Mouse (Mus musculus): ENCODE data around the gene Btbd11. TPM values are rescaled to one million over a fixed set of nuclear protein-coding genes. Genes with fewer than 3 reads are reported as not detected.

Gene Btbd11
- polyA plus RNA-seq, 1 experiment from 2014 or later = 6.5 TPM

- Histone ChIP-seq H3K9me3 (ENCODE audit: control insufficient read depth, low read length) (no peaks in the 10 kb centered on the region), H3K27ac (ENCODE audit: low read depth, low read length) (no peak overlapping the region), H3K4me1 (replicated peaks; ENCODE audit: control insufficient read depth, insufficient read depth, low read length) (no peaks in the 10 kb centered on the region), H3K9ac (ENCODE audit: low read length) (no peak overlapping the region), H3K27me3 (ENCODE audit: control insufficient read depth, insufficient read depth, low read length) (no peaks in the 10 kb centered on the region), H3K4me2 (ENCODE audit: low read depth, low read length, severe bottlenecking) (no peak overlapping the region), H3K36me3 (ENCODE audit: control insufficient read depth, insufficient read depth, low read length) (no peaks in the 10 kb centered on the region), H3K4me3 (ENCODE audit: low read depth, low read length) (no peak overlapping the region)
- DNase-seq (ENCODE audit: low spot score) (no peak), ATAC-seq (replicated peaks; ENCODE audit: low FRiP score) (no peak)
- WGBS = 79% methylated on average over 9 of the region's 9 CpGs
Observed at GRCm38 (mm10) chr10:85475642-85476345, 89.2 kb downstream of the Btbd11 start.

- Histone ChIP-seq H3K9ac (ENCODE audit: low read length) (no peak overlapping the region), H3K4me2 (ENCODE audit: low read depth, low read length, severe bottlenecking) (no peak overlapping the region), H3K27ac (ENCODE audit: low read depth, low read length) (no peak overlapping the region), H3K4me3 (ENCODE audit: low read depth, low read length) (no peak overlapping the region), H3K9me3 (ENCODE audit: control insufficient read depth, low read length) (no peaks in the 10 kb centered on the region), H3K36me3 (ENCODE audit: control insufficient read depth, insufficient read depth, low read length) (no peaks in the 10 kb centered on the region), H3K4me1 (replicated peaks; ENCODE audit: control insufficient read depth, insufficient read depth, low read length) (peaks cover 2% of the 10 kb centered on the region; the same call in 1 of the 2 replicates), H3K27me3 (ENCODE audit: control insufficient read depth, insufficient read depth, low read length) (no peaks in the 10 kb centered on the region)
- ATAC-seq (replicated peaks; ENCODE audit: low FRiP score) (no peak), DNase-seq (ENCODE audit: low spot score) (no peak)
- 62% methylated on average over 6 of the region's 6 CpGs for WGBS
Observed at GRCm38 (mm10) chr10:85479959-85480625, 93.5 kb downstream of the Btbd11 start.

- Histone ChIP-seq H3K36me3 (ENCODE audit: control insufficient read depth, insufficient read depth, low read length) (no peaks in the 10 kb centered on the region), H3K27me3 (ENCODE audit: control insufficient read depth, insufficient read depth, low read length) (no peaks in the 10 kb centered on the region), H3K9me3 (ENCODE audit: control insufficient read depth, low read length) (no peaks in the 10 kb centered on the region), H3K27ac (ENCODE audit: low read depth, low read length) (no peak overlapping the region), H3K9ac (ENCODE audit: low read length) (no peak overlapping the region), H3K4me2 (ENCODE audit: low read depth, low read length, severe bottlenecking) (no peak overlapping the region), H3K4me1 (replicated peaks; ENCODE audit: control insufficient read depth, insufficient read depth, low read length) (peaks cover 2% of the 10 kb centered on the region; the same call in 1 of the 2 replicates), H3K4me3 (ENCODE audit: low read depth, low read length) (no peak overlapping the region)
- WGBS = 63% methylated on average over 3 of the region's 3 CpGs
- DNase-seq (ENCODE audit: low spot score) = no peak
- ATAC-seq (replicated peaks; ENCODE audit: low FRiP score) = no peak
Observed at GRCm38 (mm10) chr10:85481106-85481505, 94.5 kb downstream of the Btbd11 start.

- Histone ChIP-seq H3K4me2 (ENCODE audit: low read depth, low read length, severe bottlenecking) (no peak overlapping the region), H3K9me3 (ENCODE audit: control insufficient read depth, low read length) (no peaks in the 10 kb centered on the region), H3K27me3 (ENCODE audit: control insufficient read depth, insufficient read depth, low read length) (no peaks in the 10 kb centered on the region), H3K4me1 (replicated peaks; ENCODE audit: control insufficient read depth, insufficient read depth, low read length) (peaks cover 2% of the 10 kb centered on the region; the same call in 1 of the 2 replicates), H3K27ac (ENCODE audit: low read depth, low read length) (no peak overlapping the region), H3K4me3 (ENCODE audit: low read depth, low read length) (no peak overlapping the region), H3K9ac (ENCODE audit: low read length) (no peak overlapping the region), H3K36me3 (ENCODE audit: control insufficient read depth, insufficient read depth, low read length) (no peaks in the 10 kb centered on the region)
- DNase-seq (ENCODE audit: low spot score) (no peak), ATAC-seq (replicated peaks; ENCODE audit: low FRiP score) (no peak)
- 27% methylated on average over 4 of the region's 4 CpGs for WGBS
Observed at GRCm38 (mm10) chr10:85482064-85482473, 95.5 kb downstream of the Btbd11 start.

GRCm38 (mm10) chr10:85482480-85482879, 95.9 kb downstream of the Btbd11 start:
- Histone ChIP-seq H3K4me2 (ENCODE audit: low read depth, low read length, severe bottlenecking) (no peak overlapping the region), H3K4me1 (replicated peaks; ENCODE audit: control insufficient read depth, insufficient read depth, low read length) (peaks cover 2% of the 10 kb centered on the region; the same call in 1 of the 2 replicates), H3K36me3 (ENCODE audit: control insufficient read depth, insufficient read depth, low read length) (no peaks in the 10 kb centered on the region), H3K9ac (ENCODE audit: low read length) (no peak overlapping the region), H3K27me3 (ENCODE audit: control insufficient read depth, insufficient read depth, low read length) (no peaks in the 10 kb centered on the region), H3K27ac (ENCODE audit: low read depth, low read length) (no peak overlapping the region), H3K4me3 (ENCODE audit: low read depth, low read length) (no peak overlapping the region), H3K9me3 (ENCODE audit: control insufficient read depth, low read length) (no peaks in the 10 kb centered on the region)
- 33% methylated on average over 6 of the region's 6 CpGs for WGBS
- ATAC-seq (replicated peaks; ENCODE audit: low FRiP score) = no peak
- DNase-seq (ENCODE audit: low spot score) = no peak

- no peak for DNase-seq (ENCODE audit: low spot score)
- Histone ChIP-seq H3K9ac (ENCODE audit: low read length) (no peak overlapping the region), H3K4me3 (ENCODE audit: low read depth, low read length) (no peak overlapping the region), H3K27ac (ENCODE audit: low read depth, low read length) (no peak overlapping the region), H3K9me3 (ENCODE audit: control insufficient read depth, low read length) (no peaks in the 10 kb centered on the region), H3K27me3 (ENCODE audit: control insufficient read depth, insufficient read depth, low read length) (no peaks in the 10 kb centered on the region), H3K4me1 (replicated peaks; ENCODE audit: control insufficient read depth, insufficient read depth, low read length) (peaks cover 2% of the 10 kb centered on the region; the same call in 1 of the 2 replicates), H3K36me3 (ENCODE audit: control insufficient read depth, insufficient read depth, low read length) (no peaks in the 10 kb centered on the region), H3K4me2 (ENCODE audit: low read depth, low read length, severe bottlenecking) (no peak overlapping the region)
- WGBS = 87% methylated on average over 3 of the region's 3 CpGs
- no peak for ATAC-seq (replicated peaks; ENCODE audit: low FRiP score)
Observed at GRCm38 (mm10) chr10:85486456-85486855, 99.8 kb downstream of the Btbd11 start.

- Histone ChIP-seq H3K9me3 (ENCODE audit: control insufficient read depth, low read length) (no peaks in the 10 kb centered on the region), H3K27ac (ENCODE audit: low read depth, low read length) (no peak overlapping the region), H3K9ac (ENCODE audit: low read length) (no peak overlapping the region), H3K27me3 (ENCODE audit: control insufficient read depth, insufficient read depth, low read length) (no peaks in the 10 kb centered on the region), H3K4me3 (ENCODE audit: low read depth, low read length) (no peak overlapping the region), H3K36me3 (ENCODE audit: control insufficient read depth, insufficient read depth, low read length) (no peaks in the 10 kb centered on the region), H3K4me1 (replicated peaks; ENCODE audit: control insufficient read depth, insufficient read depth, low read length) (no peaks in the 10 kb centered on the region), H3K4me2 (ENCODE audit: low read depth, low read length, severe bottlenecking) (no peak overlapping the region)
- ATAC-seq (replicated peaks; ENCODE audit: low FRiP score) (no peak), DNase-seq (ENCODE audit: low spot score) (no peak)
- 90% methylated on average over 2 of the region's 2 CpGs for WGBS
Observed at GRCm38 (mm10) chr10:85492583-85492982, 106.0 kb downstream of the Btbd11 start.

GRCm38 (mm10) chr10:85496358-85496757, 109.7 kb downstream of the Btbd11 start:
- ATAC-seq (replicated peaks; ENCODE audit: low FRiP score) (no peak), DNase-seq (ENCODE audit: low spot score) (no peak)
- Histone ChIP-seq H3K9ac (ENCODE audit: low read length) (no peak overlapping the region), H3K4me1 (replicated peaks; ENCODE audit: control insufficient read depth, insufficient read depth, low read length) (no peaks in the 10 kb centered on the region), H3K4me3 (ENCODE audit: low read depth, low read length) (no peak overlapping the region), H3K36me3 (ENCODE audit: control insufficient read depth, insufficient read depth, low read length) (no peaks in the 10 kb centered on the region), H3K9me3 (ENCODE audit: control insufficient read depth, low read length) (no peaks in the 10 kb centered on the region), H3K27me3 (ENCODE audit: control insufficient read depth, insufficient read depth, low read length) (no peaks in the 10 kb centered on the region), H3K27ac (ENCODE audit: low read depth, low read length) (no peak overlapping the region), H3K4me2 (ENCODE audit: low read depth, low read length, severe bottlenecking) (no peak overlapping the region)
- WGBS = 88% methylated on average over 8 of the region's 8 CpGs

Data from forebrain, embryonic 11.5 days (tissue).